Mouse (Mus musculus): ENCODE data around the gene Tfap4. TPM values are rescaled to one million over a fixed set of nuclear protein-coding genes. Genes with fewer than 3 reads are reported as not detected.

Gene Tfap4
- polyA plus RNA-seq, 2 experiments, result 4.6 to 6.9 TPM

GRCm38 (mm10) chr16:4593971-4594813 is 34.5 kb upstream of the Tfap4 start, which contains the start of gene Glis2:
Glis2 (plus strand) TSS chr16:4594713.
- H3K27ac ChIP-seq, result no peak within 1 kb of the TSS
- DNase-seq (ENCODE audit: low read depth in 3 of 3, low spot score in 3 of 3) (no peak), ATAC-seq (ENCODE audit: insufficient read depth) (peak; percentile 58)
- H3K4me2 ChIP-seq (ENCODE audit: low read depth), result peak within 1 kb of the TSS; percentile 61
- H3K9me3 ChIP-seq (ENCODE audit: control insufficient read depth, low read length), result no peaks in the 10 kb centered on the region
- WGBS (ENCODE audit: insufficient replicate concordance), result 1% methylated on average over 45 of the region's 74 CpGs
- H3K9ac ChIP-seq (replicated peaks), result peak within 1 kb of the TSS; percentile 35
- H3K4me3 ChIP-seq (ENCODE audit: insufficient read depth in 1 of 2, low read depth in 2 of 2, low read length in 2 of 2), result peak within 1 kb of the TSS; percentile 53 to 54
- H3K4me1 ChIP-seq (replicated peaks; ENCODE audit: control insufficient read depth in 2 of 2, insufficient read depth in 2 of 2, low read length in 1 of 2), result no peaks in the 10 kb centered on the region; a peak in 1 of 4 replicates
- H3K36me3 ChIP-seq (replicated peaks; ENCODE audit: control insufficient read depth, insufficient read depth, low read depth), result no peaks in the 10 kb centered on the region
- TF ChIP-seq CTCF (IDR thresholded peaks at IDR 0.05; ENCODE audit: low read depth), result no peak
- TF ChIP-seq EP300 (IDR thresholded peaks at IDR 0.05; ENCODE audit: low read depth), result no peak
- peaks cover 46% of the 10 kb centered on the region for H3K27me3 ChIP-seq (ENCODE audit: control insufficient read depth, insufficient read depth, low read length)

GRCm38 (mm10) chr16:4592909-4593875 is 33.5 kb upstream of the Tfap4 start:
- peaks cover 46% of the 10 kb centered on the region for H3K27me3 ChIP-seq (ENCODE audit: control insufficient read depth, insufficient read depth, low read length)
- H3K27ac ChIP-seq, result no peak overlapping the region
- H3K4me1 ChIP-seq (replicated peaks; ENCODE audit: control insufficient read depth in 2 of 2, insufficient read depth in 2 of 2, low read length in 1 of 2), result no peaks in the 10 kb centered on the region; a peak in 1 of 4 replicates
- H3K9ac ChIP-seq (replicated peaks), result no peak overlapping the region
- no peaks in the 10 kb centered on the region for H3K9me3 ChIP-seq (ENCODE audit: control insufficient read depth, low read length)
- H3K4me3 ChIP-seq (ENCODE audit: insufficient read depth in 1 of 2, low read depth in 2 of 2, low read length in 2 of 2), result peak overlapping the region; percentile 49 to 54
- ATAC-seq (ENCODE audit: insufficient read depth) (no peak), DNase-seq (ENCODE audit: low read depth in 3 of 3, low spot score in 3 of 3) (peak in 1 of 3 experiments; percentile 30)
- WGBS (ENCODE audit: insufficient replicate concordance), result 25% methylated on average over 32 of the region's 32 CpGs
- H3K36me3 ChIP-seq (replicated peaks; ENCODE audit: control insufficient read depth, insufficient read depth, low read depth), result no peaks in the 10 kb centered on the region
- TF ChIP-seq CTCF (IDR thresholded peaks at IDR 0.05; ENCODE audit: low read depth) (peak; percentile 52), EP300 (IDR thresholded peaks at IDR 0.05; ENCODE audit: low read depth) (no peak)
- H3K4me2 ChIP-seq (ENCODE audit: low read depth), result peak overlapping the region; percentile 61

- Histone ChIP-seq H3K27me3 (ENCODE audit: control insufficient read depth, insufficient read depth, low read length) (peaks cover 32% of the 10 kb centered on the region), H3K4me2 (ENCODE audit: low read depth) (no peak overlapping the region), H3K27ac (no peak overlapping the region), H3K9me3 (ENCODE audit: control insufficient read depth, low read length) (no peaks in the 10 kb centered on the region), H3K4me1 (replicated peaks; ENCODE audit: control insufficient read depth in 2 of 2, insufficient read depth in 2 of 2, low read length in 1 of 2) (peaks cover 16 to 20% of the 10 kb centered on the region in 2 experiments), H3K9ac (replicated peaks) (no peak overlapping the region), H3K36me3 (replicated peaks; ENCODE audit: control insufficient read depth, insufficient read depth, low read depth) (no peaks in the 10 kb centered on the region), H3K4me3 (ENCODE audit: insufficient read depth in 1 of 2, low read depth in 2 of 2, low read length in 2 of 2) (no peak overlapping the region)
- ATAC-seq (ENCODE audit: insufficient read depth) (no peak), DNase-seq (ENCODE audit: low read depth in 3 of 3, low spot score in 3 of 3) (no peak)
- TF ChIP-seq CTCF (IDR thresholded peaks at IDR 0.05; ENCODE audit: low read depth) (no peak), EP300 (IDR thresholded peaks at IDR 0.05; ENCODE audit: low read depth) (no peak)
- WGBS (ENCODE audit: insufficient replicate concordance), result 74% methylated on average over 9 of the region's 9 CpGs
Measured at GRCm38 (mm10) chr16:4590236-4590635, 30.6 kb upstream of the Tfap4 start.

GRCm38 (mm10) chr16:4587516-4588210 is 28.0 kb upstream of the Tfap4 start:
- Histone ChIP-seq H3K4me2 (ENCODE audit: low read depth) (peak overlapping the region; percentile 83; the same call in 1 of the 2 replicates), H3K36me3 (replicated peaks; ENCODE audit: control insufficient read depth, insufficient read depth, low read depth) (no peaks in the 10 kb centered on the region), H3K4me1 (replicated peaks; ENCODE audit: control insufficient read depth in 2 of 2, insufficient read depth in 2 of 2, low read length in 1 of 2) (peaks cover 16 to 31% of the 10 kb centered on the region in 2 experiments), H3K9me3 (ENCODE audit: control insufficient read depth, low read length) (no peaks in the 10 kb centered on the region), H3K9ac (replicated peaks) (no peak overlapping the region), H3K27me3 (ENCODE audit: control insufficient read depth, insufficient read depth, low read length) (peaks cover 6% of the 10 kb centered on the region), H3K4me3 (ENCODE audit: insufficient read depth in 1 of 2, low read depth in 2 of 2, low read length in 2 of 2) (no peak overlapping the region), H3K27ac (peak overlapping the region; percentile 52)
- 69% methylated on average over 5 of the region's 5 CpGs for WGBS (ENCODE audit: insufficient replicate concordance)
- DNase-seq (ENCODE audit: low read depth in 3 of 3, low spot score in 3 of 3), result no peak
- ATAC-seq (ENCODE audit: insufficient read depth), result no peak
- TF ChIP-seq EP300 (IDR thresholded peaks at IDR 0.05; ENCODE audit: low read depth) (no peak), CTCF (IDR thresholded peaks at IDR 0.05; ENCODE audit: low read depth) (no peak)

All from liver, embryonic 14.5 days (tissue).